Mouse (Mus musculus) natural killer cell, adult 2 months (primary cell): ENCODE measurements around the gene Fahd1.
A peak's percentile ranks its signal among the peaks of the same experiment; 100 is the strongest.

Experiments
- DNase-seq, 2 experiments: peaks; one replicate each; pipeline ENCODE4 v3.0.0; 2022; ENCODE audit warnings: low spot score in 2 of 2

The Fahd1 gene

GRCm38 (mm10) chr17:24850065-24850772 lies at the start of gene Fahd1:
Gene Fahd1 (minus strand): TSS chr17:24850364.
- DNase-seq = peak; percentile 92 to 94

GRCm38 (mm10) chr17:24899153-24899552 lies 49.0 kb upstream of the Fahd1 start:
- no peak for DNase-seq

- DNase-seq = no peak
These were observed 48.1 kb upstream of the Fahd1 start for GRCm38 (mm10) chr17:24898041-24898854.

GRCm38 (mm10) chr17:24897600-24897999 lies 47.4 kb upstream of the Fahd1 start:
- DNase-seq = no peak

GRCm38 (mm10) chr17:24896993-24897269 lies 46.8 kb upstream of the Fahd1 start:
- DNase-seq = no peak

GRCm38 (mm10) chr17:24896241-24896992 lies 46.3 kb upstream of the Fahd1 start, which contains the start of gene Nme3:
Gene Nme3 (plus strand): TSS chr17:24896500.
- peak in 1 of 2 experiments; percentile 48 for DNase-seq

GRCm38 (mm10) chr17:24895571-24896240 lies 45.5 kb upstream of the Fahd1 start:
- no peak for DNase-seq

- DNase-seq = peak; percentile 48 to 64
These were observed 44.9 kb upstream of the Fahd1 start, which contains the start of the genes Eme2 and Mrps34 for GRCm38 (mm10) chr17:24894995-24895547. Gene Eme2 (minus strand): TSS chr17:24895087. Gene Mrps34 (plus strand): TSS chr17:24895116.

GRCm38 (mm10) chr17:24894061-24894994 lies 44.2 kb upstream of the Fahd1 start:
- no peak for DNase-seq

- DNase-seq = no peak
These were observed 43.1 kb upstream of the Fahd1 start for GRCm38 (mm10) chr17:24893276-24893675.

GRCm38 (mm10) chr17:24892785-24893184 lies 42.6 kb upstream of the Fahd1 start:
- no peak for DNase-seq

- no peak for DNase-seq
These were observed 41.2 kb upstream of the Fahd1 start for GRCm38 (mm10) chr17:24891321-24891720.

GRCm38 (mm10) chr17:24890151-24891092 lies 40.3 kb upstream of the Fahd1 start:
- DNase-seq = no peak

- no peak for DNase-seq
These were observed 38.7 kb upstream of the Fahd1 start for GRCm38 (mm10) chr17:24888862-24889261.

GRCm38 (mm10) chr17:24887291-24888080 lies 37.3 kb upstream of the Fahd1 start:
- no peak for DNase-seq

- DNase-seq = no peak
These were observed 36.7 kb upstream of the Fahd1 start for GRCm38 (mm10) chr17:24886932-24887271.

- DNase-seq = peak; percentile 98 to 99
These were observed 36.2 kb upstream of the Fahd1 start, which contains the start of the genes Nubp2 and Spsb3 for GRCm38 (mm10) chr17:24886134-24886931. Gene Nubp2 (minus strand): TSS chr17:24886349. Gene Spsb3 (plus strand): TSS chr17:24886643.
